Mouse (Mus musculus) A20 (cell line): ENCODE measurements around the gene Wdr4.
A peak's percentile ranks its signal among the peaks of the same experiment; 100 is the strongest.

Experiments used
- DNase-seq: peaks from one replicate; pipeline ENCODE4 v3.0.0-alpha.2; 2011; ENCODE audit warnings: low read depth, low spot score

Gene Wdr4

GRCm38 (mm10) chr17:31497726-31498125, 22.1 kb downstream of the Wdr4 start:
- no peak for DNase-seq

GRCm38 (mm10) chr17:31494989-31495388, 24.8 kb downstream of the Wdr4 start:
- no peak for DNase-seq

GRCm38 (mm10) chr17:31492416-31492815, 27.4 kb downstream of the Wdr4 start:
- peak; percentile 68 for DNase-seq

GRCm38 (mm10) chr17:31491355-31491754, 28.4 kb downstream of the Wdr4 start:
- no peak for DNase-seq

- no peak for DNase-seq
Observed at GRCm38 (mm10) chr17:31487433-31488060, 32.2 kb downstream of the Wdr4 start.

GRCm38 (mm10) chr17:31486616-31487198, 33.1 kb downstream of the Wdr4 start:
- no peak for DNase-seq

GRCm38 (mm10) chr17:31479108-31479844, 40.5 kb downstream of the Wdr4 start:
- DNase-seq, result no peak

- DNase-seq, result peak; percentile 37
Observed at GRCm38 (mm10) chr17:31478606-31479005, 41.2 kb downstream of the Wdr4 start.

- DNase-seq, result no peak
Observed at GRCm38 (mm10) chr17:31474388-31474787, 45.4 kb downstream of the Wdr4 start.

- DNase-seq, result no peak
Observed at GRCm38 (mm10) chr17:31470766-31471418, 48.9 kb downstream of the Wdr4 start.

- DNase-seq, result no peak
Observed at GRCm38 (mm10) chr17:31468496-31468895, 51.3 kb downstream of the Wdr4 start.

- peak; percentile 37 for DNase-seq
Observed at GRCm38 (mm10) chr17:31466854-31467253, 52.9 kb downstream of the Wdr4 start.

- DNase-seq, result no peak
Observed at GRCm38 (mm10) chr17:31462506-31462905, 57.3 kb downstream of the Wdr4 start.

GRCm38 (mm10) chr17:31460416-31460815, 59.4 kb downstream of the Wdr4 start:
- no peak for DNase-seq

- DNase-seq, result no peak
Observed at GRCm38 (mm10) chr17:31456723-31457567, 62.8 kb downstream of the Wdr4 start.

GRCm38 (mm10) chr17:31454056-31454455, 65.7 kb downstream of the Wdr4 start:
- DNase-seq, result no peak

- DNase-seq, result no peak
Observed at GRCm38 (mm10) chr17:31453476-31453875, 66.3 kb downstream of the Wdr4 start.

GRCm38 (mm10) chr17:31452816-31453215, 67.0 kb downstream of the Wdr4 start:
- DNase-seq, result no peak

GRCm38 (mm10) chr17:31451179-31451708, 68.5 kb downstream of the Wdr4 start:
- DNase-seq, result no peak

GRCm38 (mm10) chr17:31450206-31450605, 69.6 kb downstream of the Wdr4 start:
- no peak for DNase-seq

GRCm38 (mm10) chr17:31448519-31448918, 71.3 kb downstream of the Wdr4 start:
- no peak for DNase-seq
